8 mouse cellular contexts compared by ENCODE assay signal in genomic region chr9:22532810-22533447, GRCm38 (mm10). TPM values are rescaled to one million over a fixed set of nuclear protein-coding genes. Genes with fewer than 3 reads are reported as not detected.
DNase-seq lines count a peak whose midpoint lies in the region; ATAC-seq lines count a peak whose summit lies in the region.

No protein-coding gene starts in this region.

- peak; percentile 11 to 41 for DNase-seq in adrenal gland, adult (ENCODE audit: inconsistent age in 2 of 2, low spot score in 1 of 2)
- no peak for DNase-seq in adrenal gland, adult 18-20 months (ENCODE audit: low spot score in 2 of 2)
- peak; percentile 12 for DNase-seq in adrenal gland, postnatal 25 days
- peak; percentile 7 to 9 for DNase-seq in kidney, adult 8-10 months
- peak; percentile 31 for DNase-seq in left cerebral cortex, postnatal 4 days
- DNase-seq in naive thymus-derived CD4-positive, alpha-beta T cell, adult 2 months (ENCODE audit: low read depth), result peak; percentile 40
- DNase-seq in yolk sac, embryonic 10.5 days (ENCODE audit: low spot score), result peak; percentile 11

- intact Hi-C loops in left cerebral cortex, postnatal 4 days (cut with DNase I), result loop anchor here (10.0 kb wide), 1 partner anchor 692 kb away; the partner anchor contains the start of gene Bmper

- peaks cover 8% of the 10 kb centered on the region for H3K4me1 ChIP-seq in forebrain, embryonic 13.5 days

- no peaks in the 10 kb centered on the region for H3K9me3 ChIP-seq in forebrain, embryonic 13.5 days (replicated peaks)

- no peak overlapping the region for H3K27ac ChIP-seq in forebrain, embryonic 13.5 days

- H3K36me3 ChIP-seq in forebrain, embryonic 13.5 days (ENCODE audit: poor library complexity, severe bottlenecking), result no peaks in the 10 kb centered on the region

- no peak overlapping the region for H3K4me3 ChIP-seq in forebrain, embryonic 13.5 days

- H3K27me3 ChIP-seq in forebrain, embryonic 13.5 days, result no peaks in the 10 kb centered on the region

- 49% methylated on average over 9 of the region's 9 CpGs for WGBS in forebrain, embryonic 13.5 days

- peak; percentile 91 for ATAC-seq in forebrain, embryonic 13.5 days

- H3K9ac ChIP-seq in forebrain, embryonic 13.5 days, result no peak overlapping the region

- H3K4me2 ChIP-seq in forebrain, embryonic 13.5 days, result no peak overlapping the region

RNA-seq across cellular contexts. Expression of gene Bbs9, which starts 57.4 kb away (rescaled TPM):
- 10 to 100 TPM; 12.5 to 16.5 TPM for total RNA-seq in adrenal gland, adult 18-20 months (2021)
- total RNA-seq in adrenal gland, postnatal 25 days (2021), result 11.3 and 15.3 TPM in 2 replicates
- 18.4 and 20.1 TPM in 2 replicates for polyA plus RNA-seq in forebrain, embryonic 13.5 days (2015; fragmentation: Nextera tagmentation; extraction: Ambion mirVana)
- total RNA-seq in left cerebral cortex, postnatal 4 days (2021), result 10 to 100 TPM; 26.8 to 31.2 TPM

Comparison
In these comparisons a context has a peak if more than half of its experiments do, and no peak if none do; other contexts are left out.
1. DNase-seq: peak in adrenal gland, adult (2 of 2), adrenal gland, postnatal 25 days (single experiment), kidney, adult 8-10 months (2 of 2), left cerebral cortex, postnatal 4 days (single experiment), naive thymus-derived CD4-positive, alpha-beta T cell, adult 2 months (single experiment) and yolk sac, embryonic 10.5 days (single experiment); none in adrenal gland, adult 18-20 months (0 of 2).